Mouse (Mus musculus) olfactory bulb, adult 2 months (tissue): Measurements from ENCODE around the gene Mdc1.

Source experiments
- CTCF ChIP-seq: fragments of 200-500 bp; IDR thresholded peaks from 2 replicates; pipeline ENCODE4 v1.5.1; 2012; ENCODE audit warnings: low read depth, mild to moderate bottlenecking, low read length, moderate library complexity; ENCODE audit not compliant: insufficient read depth
- POLR2A ChIP-seq: fragments of 200-500 bp; IDR thresholded peaks from 2 replicates; pipeline ENCODE4 v1.6.1; 2012; ENCODE audit warnings: mild to moderate bottlenecking, low read depth, low read length, moderate library complexity; ENCODE audit not compliant: insufficient read depth

- no peak for TF ChIP-seq CTCF
- TF ChIP-seq POLR2A: no peak
Observed at GRCm38 (mm10) chr17:35903343-35903991, 62.2 kb downstream of the Mdc1 start.
